Mouse (Mus musculus) limb, embryonic 15.5 days (tissue): ENCODE data around the gene Adh7. TPM values are rescaled to one million over a fixed set of nuclear protein-coding genes. Genes with fewer than 3 reads are reported as not detected.
A peak's percentile ranks its signal among the peaks of the same experiment; 100 is the strongest.

ENCODE experiments used
- ATAC-seq: fragments of 200-750 bp; cut with Nextera tagmentation; 2 replicates; pipeline ENCODE4 v1.8.0; 2017; ENCODE audit warnings: low read depth, moderate TSS enrichment; ENCODE audit not compliant: insufficient number of reproducible peaks, low FRiP score, low TSS enrichment
- H3K27ac ChIP-seq: fragments of 300-500 bp; sonication (generic); 2 replicates; pipeline ENCODE4 v1.5.1; 2015; ENCODE audit warnings: moderate library complexity, mild to moderate bottlenecking, inconsistent platforms
- H3K27me3 ChIP-seq: fragments of 300-500 bp; sonication (generic); 2 replicates; pipeline ENCODE4 v1.6.1; 2015; ENCODE audit warnings: inconsistent platforms
- H3K36me3 ChIP-seq: fragments of 300-500 bp; sonication (generic); 2 replicates; pipeline ENCODE4 v1.6.1; 2015; ENCODE audit warnings: inconsistent platforms
- H3K4me1 ChIP-seq: fragments of 300-500 bp; sonication (generic); 2 replicates; pipeline ENCODE4 v1.6.1; 2015; ENCODE audit warnings: inconsistent platforms
- H3K4me2 ChIP-seq: fragments of 300-500 bp; sonication (generic); 2 replicates; pipeline ENCODE4 v1.6.1; 2015; ENCODE audit warnings: mild to moderate bottlenecking, inconsistent platforms
- H3K4me3 ChIP-seq: fragments of 300-500 bp; sonication (generic); 2 replicates; pipeline ENCODE4 v1.5.1; 2015; ENCODE audit warnings: mild to moderate bottlenecking, inconsistent platforms
- H3K9ac ChIP-seq: fragments of 300-500 bp; sonication (generic); 2 replicates; pipeline ENCODE4 v1.6.1; 2015; ENCODE audit warnings: inconsistent platforms
- H3K9me3 ChIP-seq: fragments of 300-500 bp; sonication (generic); 2 replicates; pipeline ENCODE4 v1.6.1; 2016; ENCODE audit warnings: inconsistent platforms
- WGBS: fragments of 180-500 bp; shearing (Covaris S2); methylation state at CpG from one replicate; pipeline ENCODE4 v1.1.7; 2015; 5-methylcytosine and 5-hydroxymethylcytosine counted together
- polyA plus RNA-seq: library from polyadenylated mRNA; unstranded; fragments of >200 nt; fragmentation: Nextera tagmentation; extraction: Ambion mirVana; gene quantifications from 2 replicates; pipeline ENCODE4 v1.2.1, GENCODE M21; 2015

The Adh7 gene
- polyA plus RNA-seq = 4.1 and 5.2 TPM in 2 replicates

DNA sequence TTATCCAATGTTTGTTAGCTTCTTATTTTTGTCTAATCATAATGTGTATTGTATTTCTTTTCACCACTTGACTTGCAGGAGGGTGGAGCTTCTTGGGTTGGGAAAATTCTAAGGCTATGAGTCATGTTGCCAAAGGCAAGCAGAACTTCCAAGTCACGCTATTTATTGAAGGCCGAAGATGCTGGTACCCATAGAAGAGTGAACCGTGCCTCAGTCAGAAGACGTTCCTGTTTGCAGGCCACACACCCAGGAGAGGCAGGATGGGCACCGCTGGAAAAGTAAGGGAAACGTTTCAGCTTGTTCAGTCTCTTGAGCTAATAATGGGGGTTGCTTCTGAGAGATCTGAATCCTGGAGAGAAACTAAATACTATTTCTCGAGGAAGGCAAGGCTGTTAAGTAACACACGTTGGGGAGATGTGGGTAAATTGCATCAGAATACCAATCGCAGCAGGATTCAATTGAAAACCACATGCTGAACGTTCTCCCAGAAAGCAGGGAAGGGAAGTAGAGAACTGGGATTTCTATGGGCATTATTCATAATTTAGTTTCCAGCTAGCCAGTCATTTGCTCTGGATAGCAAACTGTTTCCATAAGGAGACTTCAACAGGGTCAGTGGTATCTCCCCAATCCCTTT, at the start of gene Adh7:
Gene Adh7, plus strand, starts transcription at position 130 of the 634 bp plus-strand sequence.
- H3K27ac ChIP-seq = peak within 1 kb of the TSS; percentile 69

DNA sequence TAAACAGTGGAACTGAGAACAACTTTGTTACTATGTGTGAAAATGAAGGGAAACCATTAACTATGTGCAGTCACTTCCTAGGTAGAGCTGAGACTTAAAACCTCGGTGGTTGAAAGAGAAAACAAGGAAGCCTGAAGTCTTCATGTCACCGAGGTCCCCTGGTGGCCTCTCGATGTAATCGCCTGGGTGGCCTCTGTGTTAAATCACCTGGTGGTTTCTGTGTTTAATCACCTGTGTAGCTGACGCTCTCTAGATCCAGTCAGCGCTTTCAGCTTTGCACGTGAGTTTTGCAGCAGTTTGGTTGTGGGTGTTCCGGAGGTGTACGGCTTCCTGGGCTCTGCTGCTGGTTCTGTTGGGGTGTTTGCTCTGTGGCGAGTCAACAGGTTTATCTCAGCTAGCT, 44.3 kb upstream of the Adh7 start:
- Histone ChIP-seq H3K4me1 (no peaks in the 10 kb centered on the region), H3K4me2 (no peak overlapping the region), H3K27me3 (no peaks in the 10 kb centered on the region), H3K27ac (no peak overlapping the region), H3K9ac (no peak overlapping the region), H3K36me3 (no peaks in the 10 kb centered on the region), H3K9me3 (no peaks in the 10 kb centered on the region), H3K4me3 (no peak overlapping the region)
- 82% methylated on average over 10 of the region's 10 CpGs for WGBS
- no peak for ATAC-seq

More for the DNA sequence above, at the start of gene Adh7:
- H3K9me3 ChIP-seq = no peaks in the 10 kb centered on the region
- no peaks in the 10 kb centered on the region for H3K36me3 ChIP-seq
- ATAC-seq = no peak
- H3K4me2 ChIP-seq = no peak within 1 kb of the TSS
- 43% methylated on average over 10 of the region's 10 CpGs for WGBS
- no peaks in the 10 kb centered on the region for H3K27me3 ChIP-seq
- no peak within 1 kb of the TSS for H3K9ac ChIP-seq
- H3K4me3 ChIP-seq = no peak within 1 kb of the TSS
- no peaks in the 10 kb centered on the region; the same call in 1 of the 2 replicates for H3K4me1 ChIP-seq

DNA sequence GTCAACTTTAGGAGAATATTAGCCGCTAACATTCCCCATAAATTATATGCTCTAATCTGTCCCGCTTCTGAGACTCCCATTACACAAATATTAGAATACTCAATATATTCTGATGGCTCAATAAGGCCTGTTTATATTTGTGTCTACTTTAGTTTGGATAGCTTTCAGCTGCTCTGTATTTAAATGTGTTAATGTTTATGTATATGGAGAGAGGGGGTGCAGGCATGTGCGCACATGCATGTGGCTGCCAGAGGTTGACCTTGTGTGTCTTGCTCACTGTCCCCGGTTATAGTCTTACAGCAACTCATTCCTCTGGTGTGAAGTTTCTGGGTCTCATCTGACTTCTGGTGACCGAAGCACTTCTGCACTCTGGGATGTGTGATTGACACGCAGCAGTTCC, 42.0 kb upstream of the Adh7 start:
- 80% methylated on average over 6 of the region's 6 CpGs for WGBS
- H3K4me2 ChIP-seq = no peak overlapping the region
- H3K4me1 ChIP-seq = no peaks in the 10 kb centered on the region
- H3K9ac ChIP-seq = no peak overlapping the region
- H3K27me3 ChIP-seq = no peaks in the 10 kb centered on the region
- no peaks in the 10 kb centered on the region for H3K36me3 ChIP-seq
- ATAC-seq = no peak
- H3K9me3 ChIP-seq = no peaks in the 10 kb centered on the region
- no peak overlapping the region for H3K27ac ChIP-seq
- no peak overlapping the region for H3K4me3 ChIP-seq

- ATAC-seq = no peak
- Histone ChIP-seq H3K27me3 (no peaks in the 10 kb centered on the region), H3K27ac (no peak overlapping the region), H3K9me3 (no peaks in the 10 kb centered on the region), H3K4me1 (no peaks in the 10 kb centered on the region), H3K4me2 (no peak overlapping the region), H3K4me3 (no peak overlapping the region), H3K9ac (no peak overlapping the region), H3K36me3 (no peaks in the 10 kb centered on the region)
- WGBS = 81% methylated on average over 2 of the region's 2 CpGs
These were observed 35.5 kb upstream of the Adh7 start for GRCm38 (mm10) chr3:138182019-138182418.

DNA sequence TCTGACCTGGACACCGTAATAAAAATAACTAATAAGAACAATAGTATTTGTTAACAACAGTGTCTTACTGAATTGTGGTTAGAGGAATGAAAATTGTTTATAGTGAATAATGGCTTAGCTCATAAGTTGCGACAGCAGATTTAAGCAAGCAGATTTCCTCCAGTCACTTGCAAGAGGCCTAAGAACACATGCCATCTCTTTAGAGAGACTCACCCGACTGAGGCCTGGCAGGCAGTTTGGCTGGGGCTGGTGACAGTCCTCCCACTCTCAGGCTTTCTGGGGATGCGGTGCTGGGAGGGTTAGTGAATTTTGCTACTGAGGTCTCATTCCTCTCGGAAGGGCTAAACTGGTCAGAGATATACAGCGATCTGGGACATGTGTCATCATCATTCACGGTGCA, 34.2 kb upstream of the Adh7 start:
- H3K9me3 ChIP-seq = no peaks in the 10 kb centered on the region
- no peaks in the 10 kb centered on the region for H3K4me1 ChIP-seq
- no peak overlapping the region for H3K27ac ChIP-seq
- no peak for ATAC-seq
- WGBS = 83% methylated on average over 7 of the region's 7 CpGs
- no peaks in the 10 kb centered on the region for H3K27me3 ChIP-seq
- no peak overlapping the region for H3K4me2 ChIP-seq
- no peaks in the 10 kb centered on the region for H3K36me3 ChIP-seq
- no peak overlapping the region for H3K9ac ChIP-seq
- no peak overlapping the region for H3K4me3 ChIP-seq

DNA sequence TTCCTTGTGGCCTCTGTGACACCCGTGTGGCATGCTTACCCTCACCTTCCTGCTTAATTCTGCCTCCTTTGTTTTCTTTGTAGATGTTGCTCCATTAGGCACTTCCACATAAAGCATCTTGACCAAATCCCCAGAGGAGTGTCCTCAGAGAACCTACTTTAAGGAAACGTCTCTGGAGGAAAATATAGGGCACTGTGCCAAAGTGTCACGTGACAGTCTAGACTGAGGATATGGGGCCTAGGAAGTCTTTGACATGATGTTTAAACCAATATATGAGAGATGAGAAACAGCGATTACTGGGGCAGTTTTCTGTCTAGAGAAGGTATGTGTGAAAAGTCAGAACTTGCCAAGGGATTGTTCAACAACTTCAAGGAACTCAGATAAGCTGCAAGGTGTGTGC, 32.3 kb upstream of the Adh7 start:
- Histone ChIP-seq H3K9ac (no peak overlapping the region), H3K9me3 (no peaks in the 10 kb centered on the region), H3K36me3 (no peaks in the 10 kb centered on the region), H3K4me1 (no peaks in the 10 kb centered on the region), H3K27me3 (no peaks in the 10 kb centered on the region), H3K4me3 (no peak overlapping the region), H3K4me2 (no peak overlapping the region), H3K27ac (no peak overlapping the region)
- no peak for ATAC-seq
- WGBS = 57% methylated on average over 4 of the region's 4 CpGs

DNA sequence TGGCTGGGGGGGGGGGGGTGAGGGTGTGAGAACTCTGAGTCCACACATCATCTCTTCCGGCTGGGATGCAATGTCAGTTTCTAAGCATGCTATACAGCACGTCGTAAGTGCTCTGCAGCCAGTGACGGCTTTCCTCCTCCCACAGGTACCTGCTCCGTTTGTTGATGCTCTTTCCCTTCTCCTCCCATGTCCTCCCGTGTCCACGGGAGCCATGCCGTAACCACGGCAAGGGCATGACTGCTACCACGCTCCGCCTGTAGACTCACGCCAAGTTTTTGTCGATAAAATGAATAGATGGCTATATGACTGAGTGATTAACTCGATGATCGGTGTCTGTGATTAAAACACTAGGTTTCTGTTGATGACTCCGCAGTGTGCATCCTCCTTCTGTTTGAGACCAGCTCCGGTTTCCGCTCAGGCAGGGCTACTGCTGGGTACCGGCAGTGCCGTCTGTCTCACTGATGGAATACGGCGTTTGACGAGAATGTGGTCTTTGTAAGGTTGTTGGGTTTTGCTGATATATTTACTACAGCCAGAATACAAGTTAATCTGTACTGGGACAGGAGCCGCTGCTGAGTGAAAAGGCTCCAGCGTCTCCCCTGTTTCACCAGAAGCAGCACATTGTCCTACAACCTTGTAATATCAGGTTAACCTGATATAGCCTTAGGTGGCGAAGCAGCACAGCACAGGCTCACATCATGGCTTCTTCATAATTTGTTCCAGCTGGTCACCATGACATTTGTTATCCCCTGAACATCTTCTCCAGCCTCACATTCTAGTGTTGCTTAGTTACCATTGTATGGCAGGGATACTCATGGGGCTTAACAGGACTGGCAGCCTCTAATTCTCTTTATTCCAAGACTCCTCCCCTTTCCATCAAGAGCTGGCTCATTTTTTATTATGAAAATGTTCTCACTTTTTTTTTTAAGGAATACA, 31.3 kb upstream of the Adh7 start:
- ATAC-seq = no peak

DNA sequence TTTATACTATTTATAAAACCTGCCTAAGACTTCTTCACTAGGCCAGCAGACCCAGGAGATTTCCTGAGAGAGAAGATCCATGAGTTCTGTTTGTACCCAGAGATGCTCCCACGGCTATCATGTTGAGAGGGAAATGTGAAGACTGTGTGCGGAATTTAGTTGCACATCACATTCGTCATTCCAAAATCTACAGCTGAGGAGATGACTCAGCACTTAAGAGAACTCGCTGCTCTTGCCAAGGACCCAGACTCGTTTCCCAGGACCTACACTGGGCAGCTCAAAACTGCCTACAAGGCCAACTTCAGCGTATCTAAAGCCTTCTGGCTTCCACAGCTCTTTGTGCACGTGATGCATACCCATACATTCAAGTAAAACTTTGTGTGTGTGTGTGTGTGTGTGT, 25.3 kb upstream of the Adh7 start:
- Histone ChIP-seq H3K4me1 (no peaks in the 10 kb centered on the region), H3K36me3 (no peaks in the 10 kb centered on the region), H3K9ac (no peak overlapping the region), H3K4me2 (no peak overlapping the region), H3K9me3 (no peaks in the 10 kb centered on the region), H3K27me3 (no peaks in the 10 kb centered on the region), H3K4me3 (no peak overlapping the region), H3K27ac (no peak overlapping the region)
- ATAC-seq = no peak
- 76% methylated on average over 7 of the region's 7 CpGs for WGBS

More for the DNA sequence above, 31.3 kb upstream of the Adh7 start:
- H3K9ac ChIP-seq = no peak overlapping the region
- H3K27ac ChIP-seq = no peak overlapping the region
- no peaks in the 10 kb centered on the region for H3K27me3 ChIP-seq
- no peak overlapping the region for H3K4me3 ChIP-seq
- H3K36me3 ChIP-seq = no peaks in the 10 kb centered on the region
- no peaks in the 10 kb centered on the region for H3K9me3 ChIP-seq
- no peak overlapping the region for H3K4me2 ChIP-seq
- H3K4me1 ChIP-seq = no peaks in the 10 kb centered on the region
- 89% methylated on average over 26 of the region's 26 CpGs for WGBS

- Histone ChIP-seq H3K4me2 (no peak within 1 kb of the TSS), H3K27ac (no peak within 1 kb of the TSS), H3K4me3 (no peak within 1 kb of the TSS), H3K36me3 (no peaks in the 10 kb centered on the region), H3K9me3 (no peaks in the 10 kb centered on the region), H3K27me3 (no peaks in the 10 kb centered on the region), H3K9ac (no peak within 1 kb of the TSS), H3K4me1 (no peaks in the 10 kb centered on the region)
- ATAC-seq = no peak
- WGBS = 88% methylated on average over 15 of the region's 15 CpGs
These were observed 23.8 kb upstream of the Adh7 start, which contains the start of gene 4930579F01Rik for GRCm38 (mm10) chr3:138193683-138194302. Gene 4930579F01Rik, minus strand, starts transcription at chr3:138193825.

DNA sequence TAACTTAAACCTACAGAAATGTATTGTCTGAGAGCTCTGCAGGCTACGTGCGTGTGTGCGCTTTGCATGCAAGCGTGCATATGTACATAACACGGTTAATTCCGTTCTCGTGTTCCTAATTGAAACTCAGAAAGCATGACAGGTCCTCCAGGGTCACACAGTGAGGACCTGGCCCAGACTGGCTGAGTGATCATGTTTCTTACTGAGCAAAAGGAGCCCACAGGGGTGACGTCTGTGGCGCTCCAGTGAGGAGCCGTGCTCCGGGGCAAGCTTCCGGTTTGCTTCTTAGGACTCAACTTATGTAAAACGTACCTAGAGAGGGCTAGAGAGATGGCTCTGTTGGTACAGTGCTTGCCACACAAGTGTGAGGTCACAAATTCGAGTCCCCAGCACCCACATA, 20.5 kb upstream of the Adh7 start:
- Histone ChIP-seq H3K9me3 (no peaks in the 10 kb centered on the region), H3K27me3 (no peaks in the 10 kb centered on the region), H3K36me3 (no peaks in the 10 kb centered on the region), H3K4me1 (no peaks in the 10 kb centered on the region), H3K4me3 (no peak overlapping the region), H3K27ac (no peak overlapping the region), H3K4me2 (no peak overlapping the region), H3K9ac (no peak overlapping the region)
- ATAC-seq = no peak
- WGBS = 76% methylated on average over 14 of the region's 14 CpGs

DNA sequence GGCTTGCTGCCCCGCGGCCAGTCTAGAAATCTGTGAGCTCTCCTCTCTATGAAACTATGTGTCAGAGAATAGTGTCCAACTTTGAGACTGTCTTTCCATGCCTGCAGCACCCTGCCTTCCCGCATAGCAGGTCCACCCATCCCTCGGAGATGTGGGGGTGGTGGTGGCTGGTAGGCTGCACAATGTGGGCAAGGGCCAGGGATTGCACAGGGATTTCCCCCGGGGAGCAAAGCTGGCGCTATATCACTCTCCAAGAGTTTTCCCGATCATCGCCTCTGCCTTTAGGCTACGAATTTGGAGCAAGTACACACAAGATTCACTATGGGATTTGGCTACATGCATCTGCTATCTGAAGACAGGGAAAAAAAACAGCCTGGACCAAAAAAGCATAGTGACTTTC, 20.0 kb upstream of the Adh7 start:
- no peak overlapping the region for H3K9ac ChIP-seq
- 57% methylated on average over 9 of the region's 9 CpGs for WGBS
- no peaks in the 10 kb centered on the region for H3K9me3 ChIP-seq
- no peaks in the 10 kb centered on the region for H3K27me3 ChIP-seq
- no peak for ATAC-seq
- H3K4me1 ChIP-seq = no peaks in the 10 kb centered on the region
- no peak overlapping the region for H3K4me2 ChIP-seq
- no peak overlapping the region for H3K4me3 ChIP-seq
- no peaks in the 10 kb centered on the region for H3K36me3 ChIP-seq
- no peak overlapping the region for H3K27ac ChIP-seq
